Mouse (Mus musculus) heart, postnatal 25 days (tissue): ENCODE results near the gene Clcf1. TPM values are rescaled to one million over a fixed set of nuclear protein-coding genes. Genes with fewer than 3 reads are reported as not detected.

Experiments used
- DNase-seq: peaks from one replicate; pipeline ENCODE4 v3.0.0; 2022; ENCODE audit warnings: low spot score
- intact Hi-C: fragments of 180-260 bp; cut with DNase I; formaldehyde crosslinking; loops from one replicate; pipeline ENCODE4 v1.15.1; 2025
- total RNA-seq, 2 experiments: library from RNA; stranded (reverse); gene quantifications; 2 replicates each; pipeline ENCODE4 v1.2.3; 2021

Gene Clcf1
- total RNA-seq, result 1 to 10 TPM in 1 of 2 experiments, under 1 TPM in 1; 0.94 to 2.0 TPM

DNA sequence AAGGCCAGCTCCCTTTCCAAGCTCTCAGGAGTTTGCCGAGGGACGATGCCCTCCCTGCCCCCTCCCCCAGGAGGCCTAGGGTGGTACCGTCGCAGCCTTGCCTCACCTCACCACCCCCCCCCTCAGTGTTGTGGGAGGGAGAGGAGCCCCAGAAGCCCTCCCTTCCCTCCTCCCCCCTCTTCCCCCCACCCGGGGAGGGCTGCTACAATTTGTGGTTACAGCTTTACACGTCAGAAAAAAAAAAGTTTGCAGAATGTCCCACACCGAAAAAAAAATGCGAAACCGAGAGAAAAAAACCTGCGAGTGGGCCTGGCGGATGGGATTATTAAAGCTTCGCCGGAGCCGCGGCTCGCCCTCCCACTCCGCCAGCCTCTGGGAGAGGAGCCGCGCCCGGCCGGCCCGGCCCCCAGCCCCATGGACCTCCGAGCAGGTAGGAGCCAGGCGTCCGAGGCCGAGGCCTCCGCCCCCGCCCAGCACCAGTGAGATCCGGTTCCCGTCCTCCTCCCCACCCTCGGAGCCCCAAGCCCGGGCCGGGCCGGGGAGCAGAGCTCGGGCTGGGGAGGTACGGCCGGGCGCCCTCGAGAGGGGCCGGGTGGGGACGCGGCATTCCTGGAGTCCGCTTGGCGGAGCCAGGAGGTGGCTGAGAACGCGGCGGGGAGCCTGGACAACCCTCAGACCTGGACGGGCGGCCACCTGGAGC, at the start of gene Clcf1, which contains the start of gene AC109138.7:
TSS of gene Clcf1 (plus strand) at position 168 of the 700 bp plus-strand sequence.
TSS of gene AC109138.7 (plus strand) at position 287 of the 700 bp plus-strand sequence.
- no peak for DNase-seq
- intact Hi-C loops, result no loop called here

DNA sequence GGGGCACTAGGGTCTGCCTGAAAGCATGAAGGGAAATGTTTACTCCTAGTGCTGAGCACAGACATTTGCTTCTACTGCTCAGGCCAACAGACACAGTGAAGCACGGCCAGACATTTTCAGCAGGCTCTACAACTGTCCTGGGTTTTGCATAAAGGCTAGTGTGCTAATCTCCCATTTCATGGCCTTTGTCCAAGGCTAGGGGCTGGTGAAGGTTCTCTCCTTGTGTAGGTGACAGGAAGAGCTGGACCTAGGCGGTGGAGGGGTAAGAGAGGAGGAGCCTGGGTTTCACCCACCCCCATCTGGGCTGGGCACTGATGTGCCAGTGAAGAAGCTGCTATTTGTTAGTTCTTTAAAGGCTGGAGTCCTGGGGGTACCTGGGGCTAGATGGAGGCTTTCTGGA, 49.3 kb upstream of the Clcf1 start:
- no peak for DNase-seq
- intact Hi-C loops, result loop anchor here (5.0 kb wide), 1 partner anchor 38 kb away; the partner anchor contains the start of gene Rad9a

DNA sequence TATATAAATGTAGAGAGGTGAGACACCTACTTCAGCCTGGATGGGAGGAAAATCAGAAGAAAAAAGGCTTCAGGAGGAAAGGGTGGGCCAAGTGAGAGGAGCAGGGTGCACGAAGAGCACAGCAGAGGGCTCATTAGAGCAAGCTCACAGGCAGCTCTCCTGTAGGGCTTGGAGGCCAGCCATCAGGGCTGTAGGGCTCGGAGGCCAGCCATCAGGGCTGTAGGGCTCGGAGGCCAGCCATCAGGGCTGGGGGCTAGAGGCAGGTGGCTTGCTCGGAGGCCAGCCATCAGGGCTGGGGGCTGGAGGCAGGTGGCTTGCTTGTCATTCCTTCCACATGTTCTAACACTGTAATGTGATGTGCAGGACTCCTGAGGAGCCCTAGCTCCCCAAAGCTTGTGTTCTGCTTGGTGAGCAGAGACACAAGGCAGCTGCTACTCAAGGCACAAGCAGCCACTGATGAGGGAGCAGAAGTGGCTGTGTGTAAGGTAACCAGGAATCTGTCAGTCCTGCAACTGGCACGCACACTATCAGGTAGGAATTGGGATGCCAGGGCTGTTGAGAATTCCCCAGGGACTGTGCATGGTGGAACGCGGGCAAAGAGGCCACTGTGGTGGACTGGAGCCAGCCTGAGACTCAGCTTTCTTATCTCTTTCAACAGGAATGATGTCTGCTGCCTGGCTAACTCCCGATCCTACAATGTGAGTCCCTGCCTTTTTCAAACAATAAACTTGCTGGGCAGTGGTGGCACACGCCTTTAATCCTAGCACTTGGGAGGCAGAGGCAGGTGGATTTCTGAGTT, 47.2 kb upstream of the Clcf1 start:
- no peak for DNase-seq
- intact Hi-C loops, result loop anchor here (5.0 kb wide), 1 partner anchor 35 kb away; the partner anchor contains the start of gene Rad9a

DNA sequence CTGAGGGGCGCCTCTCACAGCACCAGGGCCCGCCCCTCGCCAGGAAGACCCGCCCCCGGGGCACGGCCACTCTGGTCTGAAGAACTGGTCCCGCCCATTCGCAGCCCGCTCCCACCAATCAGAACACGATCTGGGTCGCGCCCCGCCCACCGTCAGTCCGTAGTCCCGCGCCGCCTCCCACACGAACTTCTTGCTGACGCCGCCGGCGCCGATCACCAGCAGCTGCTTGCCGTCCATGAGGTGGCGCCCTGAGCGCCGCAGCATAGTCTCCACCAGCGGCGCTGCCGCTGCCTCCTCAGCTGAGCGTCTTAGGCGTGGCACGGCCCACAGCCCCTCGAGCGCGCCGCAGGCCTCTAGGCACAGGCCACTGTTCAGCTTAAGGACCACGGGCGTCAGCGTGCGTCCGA, 44.7 kb upstream of the Clcf1 start:
- DNase-seq, result peak; percentile 99
- intact Hi-C loops, result loop anchor here (5.0 kb wide), 1 partner anchor 33 kb away; the partner anchor contains the start of gene Rad9a

DNA sequence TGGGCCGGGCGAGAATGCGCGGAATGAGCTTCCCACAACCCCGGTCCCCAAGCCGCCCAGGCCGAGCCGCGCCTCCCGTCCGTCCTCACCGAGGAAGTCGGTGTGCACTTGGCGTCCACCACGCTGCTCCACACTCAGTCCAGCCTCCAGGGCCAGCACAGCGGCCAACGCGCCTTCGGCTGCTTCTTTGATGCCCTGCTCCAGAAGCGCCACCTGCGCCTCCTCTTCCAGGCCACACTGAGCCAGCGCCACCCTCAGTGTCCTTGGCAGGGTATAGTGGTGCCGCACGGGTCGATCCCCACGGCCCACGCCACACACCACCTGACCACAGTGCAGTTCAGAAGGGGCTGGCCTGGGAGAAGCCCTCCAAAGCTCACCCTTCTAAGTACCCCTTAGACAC, 44.2 kb upstream of the Clcf1 start:
- DNase-seq, result no peak
- intact Hi-C loops, result loop anchor here (5.0 kb wide), 1 partner anchor 32 kb away; the partner anchor contains the start of gene Rad9a

DNA sequence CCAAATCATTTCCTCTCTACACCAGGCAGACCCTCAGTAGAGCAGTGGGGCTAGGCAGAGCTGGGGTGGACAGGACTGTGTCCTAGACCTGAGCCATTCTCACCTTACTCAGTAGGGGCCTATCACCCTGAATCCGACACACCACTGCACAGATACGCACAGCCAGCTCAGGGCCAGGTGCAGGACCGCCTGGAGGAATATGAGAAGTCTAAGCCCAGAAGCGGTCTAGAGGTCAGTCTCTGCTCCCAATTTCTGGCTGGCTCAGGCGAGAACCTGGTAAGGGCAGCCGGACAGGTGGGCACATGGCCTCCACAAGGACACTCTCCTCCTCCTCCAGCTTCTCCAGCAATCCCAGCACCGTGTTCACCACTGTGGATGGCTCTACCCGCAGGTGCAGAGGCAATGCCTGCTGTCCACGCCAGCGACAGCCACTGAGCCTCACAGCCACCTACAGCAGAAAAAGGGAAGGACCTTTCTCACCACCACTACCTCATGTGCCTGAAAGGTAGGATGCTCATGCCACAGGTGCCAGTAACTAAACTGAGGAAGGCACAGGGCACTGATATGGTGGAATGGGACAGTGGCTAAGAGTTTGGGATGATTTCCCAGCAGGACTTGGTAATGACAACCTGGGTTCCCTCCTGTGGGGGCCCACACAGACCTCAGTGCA, 43.2 kb upstream of the Clcf1 start:
- intact Hi-C loops, result no loop called here
- DNase-seq, result no peak

DNA sequence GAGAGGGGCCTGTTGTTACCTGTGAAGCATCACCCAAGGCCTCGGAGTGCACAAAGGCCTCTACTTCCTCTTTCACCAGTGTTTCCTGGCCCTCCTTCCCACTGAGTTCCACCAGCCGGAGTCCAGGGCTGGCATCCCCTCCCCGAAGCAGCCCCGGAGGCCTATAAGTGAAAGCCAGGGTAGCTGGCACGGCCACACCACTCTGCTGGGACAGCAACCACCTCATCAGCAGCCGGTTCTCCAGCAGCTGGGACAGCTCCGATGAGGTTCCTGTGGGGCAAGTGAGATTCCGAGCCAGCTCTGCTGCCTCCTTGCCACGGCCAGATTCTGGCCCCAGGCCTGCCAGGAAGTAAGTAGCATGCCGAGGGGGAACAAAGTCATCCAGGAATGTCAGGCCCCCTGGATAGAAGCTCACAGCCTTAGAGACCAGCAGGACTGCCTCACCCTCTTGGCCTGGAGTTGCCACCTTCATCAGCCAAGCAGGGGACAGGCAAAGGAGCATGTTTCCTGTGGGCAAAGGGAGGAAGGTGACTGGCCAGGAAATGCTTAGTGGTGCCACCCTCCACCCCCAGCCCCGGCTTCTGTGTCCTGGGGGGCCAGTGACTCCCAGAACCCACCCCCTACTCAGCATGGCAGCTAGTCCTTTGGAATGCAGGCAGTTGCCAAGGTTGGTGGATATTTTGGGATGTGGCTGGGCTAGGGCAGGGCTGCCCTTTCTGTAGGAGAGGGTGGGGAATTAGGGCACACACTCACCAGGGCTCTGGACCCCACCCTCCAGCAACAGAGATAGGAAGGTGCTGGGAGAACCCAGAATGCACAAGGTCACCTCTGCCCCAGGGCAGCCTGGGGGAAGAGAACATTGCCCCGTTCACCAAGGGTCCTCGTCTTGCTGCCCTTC, 42.4 kb upstream of the Clcf1 start:
- no peak for DNase-seq
- intact Hi-C loops, result loop anchor here (2.0 kb wide), 1 partner anchor 15 kb away; no protein-coding TSS in a partner anchor

DNA sequence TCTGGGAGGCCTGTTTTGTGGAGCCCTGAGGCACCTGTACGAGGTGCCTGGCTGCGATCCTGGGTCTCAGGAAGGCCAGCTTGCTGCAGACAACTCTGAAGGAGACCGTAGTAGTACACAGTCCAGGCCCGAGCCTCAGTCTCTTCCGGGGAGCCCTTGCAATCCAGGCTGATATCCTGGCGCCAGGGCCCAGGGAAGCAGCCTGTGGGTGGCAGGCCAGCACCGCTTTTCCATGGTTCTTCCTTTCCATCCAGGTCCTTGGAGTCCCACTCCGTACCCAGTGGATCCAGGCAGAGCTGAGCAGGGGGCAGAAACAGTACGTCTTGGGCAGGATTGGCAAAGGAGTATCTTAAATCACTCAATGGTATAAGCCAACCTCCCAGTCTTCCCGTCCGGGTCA, 41.1 kb upstream of the Clcf1 start:
- intact Hi-C loops, result loop anchor here (2.0 kb wide), 1 partner anchor 14 kb away; no protein-coding TSS in a partner anchor
- DNase-seq, result no peak

DNA sequence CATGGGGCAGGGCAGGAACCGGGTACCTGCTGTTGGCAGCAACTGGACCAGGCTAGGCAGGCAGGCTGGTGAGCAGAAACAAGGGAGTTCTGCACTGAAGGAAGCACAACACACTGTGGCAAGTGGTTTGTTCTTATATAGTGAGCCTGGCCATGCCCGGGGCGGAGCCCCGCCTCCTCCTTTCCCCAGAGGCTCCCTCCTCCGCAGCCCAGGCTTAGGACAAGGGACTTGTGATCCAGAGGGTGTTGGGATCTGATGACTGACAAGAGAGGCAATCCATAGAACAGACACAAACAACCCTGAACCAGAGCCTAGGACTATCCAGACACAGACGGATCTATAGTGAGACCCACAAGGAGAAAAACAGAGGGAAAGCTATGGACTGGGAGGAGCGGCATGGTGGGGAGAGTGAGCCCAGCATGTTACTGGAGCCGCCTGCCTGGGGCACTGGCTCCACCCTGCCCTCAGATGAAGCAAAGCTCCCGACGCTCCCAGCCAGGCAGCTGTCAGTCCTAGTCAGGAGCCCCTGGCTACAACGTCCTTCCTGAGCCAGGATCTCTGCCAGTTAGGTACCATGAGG, 38.6 kb upstream of the Clcf1 start, which contains the start of gene Carns1:
TSS of gene Carns1 (minus strand) at position 112 of the 580 bp plus-strand sequence.
- peak; percentile 49 for DNase-seq
- intact Hi-C loops, result no loop called here

DNA sequence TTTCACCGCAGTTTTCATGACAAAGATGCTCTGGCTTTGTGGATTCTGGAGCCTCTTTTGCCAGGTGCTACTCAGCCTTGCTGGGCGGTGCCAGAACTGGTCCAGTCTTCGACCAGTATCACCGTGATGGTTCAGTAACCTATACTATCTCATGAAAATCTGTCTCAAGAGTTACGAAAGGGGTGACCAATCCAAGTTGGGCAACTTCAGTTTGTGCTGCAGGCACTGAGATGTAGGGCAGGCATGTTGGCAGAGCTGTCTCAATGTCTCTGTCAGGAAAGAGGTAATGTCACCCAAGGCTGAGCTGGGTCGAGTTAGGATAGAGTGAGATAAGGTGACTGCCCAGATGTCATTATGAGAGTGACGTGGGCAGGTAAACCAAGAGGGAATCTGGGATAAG, 33.6 kb upstream of the Clcf1 start:
- no peak for DNase-seq
- intact Hi-C loops, result no loop called here

DNA sequence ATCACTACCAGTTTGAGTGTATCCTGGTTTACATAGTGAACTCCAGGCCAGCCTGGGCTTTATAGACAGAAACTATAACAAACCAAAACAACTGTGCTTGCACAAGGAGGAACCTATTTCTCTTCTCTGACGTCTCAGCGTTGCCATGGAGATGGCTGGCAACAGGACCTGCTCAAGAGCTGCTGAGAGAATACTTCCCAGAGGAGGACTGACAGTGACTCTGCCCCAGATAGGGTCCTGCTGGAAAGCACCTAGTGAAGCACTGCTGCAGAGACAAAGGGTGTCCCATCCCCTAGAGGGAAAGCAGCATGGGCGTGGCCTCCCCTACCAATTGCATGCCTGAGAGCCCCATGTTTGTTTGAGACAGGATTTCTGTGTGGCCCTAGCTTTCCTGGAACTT, 32.1 kb upstream of the Clcf1 start:
- no peak for DNase-seq
- intact Hi-C loops, result no loop called here

DNA sequence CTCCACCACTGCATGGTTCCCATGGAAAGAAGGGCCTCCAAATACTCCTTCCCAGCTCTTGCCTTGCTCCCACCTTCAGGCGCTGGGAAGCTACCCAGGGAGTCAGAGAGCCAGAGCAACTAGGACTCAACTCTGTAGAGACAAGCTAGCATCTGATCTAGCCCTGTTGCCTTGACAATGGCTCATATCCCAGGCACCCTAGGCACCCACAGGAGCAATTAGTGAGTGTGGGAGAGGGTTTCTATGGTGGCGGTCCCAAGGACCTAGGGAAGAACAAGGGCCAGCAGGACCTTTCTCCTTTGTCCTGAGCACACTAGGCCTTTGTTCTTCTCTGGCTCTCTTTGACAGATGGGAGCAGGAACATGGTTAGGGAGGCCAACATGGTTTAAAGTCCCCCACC, 30.3 kb upstream of the Clcf1 start:
- intact Hi-C loops, result no loop called here

DNA sequence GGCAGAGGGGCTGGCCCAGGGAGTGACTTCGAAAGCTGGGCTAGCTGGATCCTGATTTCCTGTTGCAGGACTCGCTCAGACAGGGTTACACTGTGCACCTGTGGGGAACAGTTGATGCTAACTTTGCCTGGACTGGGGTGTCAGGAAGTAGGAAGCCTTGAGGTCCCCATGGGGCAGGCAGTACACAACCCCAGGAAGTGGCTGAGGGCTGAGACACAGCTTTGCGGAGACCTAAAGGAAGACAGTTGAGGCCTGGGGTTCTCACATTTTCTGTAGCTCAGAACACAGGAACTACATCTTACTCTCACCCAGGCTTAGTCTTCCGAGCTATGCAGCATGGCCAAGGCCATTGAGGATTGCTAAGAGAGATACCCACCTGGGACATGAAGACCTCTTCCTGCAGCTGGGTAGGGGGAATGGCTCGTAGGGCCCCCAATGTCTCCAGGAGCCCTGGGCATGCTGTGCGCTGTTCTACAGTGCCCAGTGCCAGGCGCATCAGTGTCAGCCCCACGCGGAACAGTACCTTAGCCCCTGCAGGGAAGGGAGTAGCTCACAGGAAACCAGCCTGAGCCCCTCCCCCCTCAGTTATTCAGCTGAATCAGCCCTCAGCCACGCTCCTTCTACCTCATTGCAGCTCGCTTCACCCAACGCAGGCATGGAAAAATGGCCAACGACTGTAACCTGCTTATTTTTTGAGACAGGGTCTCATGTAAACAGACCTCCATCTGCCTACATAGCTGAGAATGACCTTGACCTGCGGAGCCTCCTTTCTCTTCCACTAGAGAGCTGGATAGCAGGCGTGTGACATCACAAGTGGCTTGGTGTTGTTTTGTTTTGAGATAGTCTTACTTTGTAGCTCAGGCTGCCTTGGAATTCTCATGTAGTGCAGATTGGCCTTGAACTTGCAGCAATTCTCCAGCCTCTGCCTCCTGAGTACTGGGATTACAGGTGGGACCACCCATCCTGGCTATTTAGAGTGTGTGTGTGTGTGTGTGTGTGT, 28.8 kb upstream of the Clcf1 start:
- intact Hi-C loops, result no loop called here
- no peak for DNase-seq

More for the DNA sequence above, 30.3 kb upstream of the Clcf1 start:
- no peak for DNase-seq

DNA sequence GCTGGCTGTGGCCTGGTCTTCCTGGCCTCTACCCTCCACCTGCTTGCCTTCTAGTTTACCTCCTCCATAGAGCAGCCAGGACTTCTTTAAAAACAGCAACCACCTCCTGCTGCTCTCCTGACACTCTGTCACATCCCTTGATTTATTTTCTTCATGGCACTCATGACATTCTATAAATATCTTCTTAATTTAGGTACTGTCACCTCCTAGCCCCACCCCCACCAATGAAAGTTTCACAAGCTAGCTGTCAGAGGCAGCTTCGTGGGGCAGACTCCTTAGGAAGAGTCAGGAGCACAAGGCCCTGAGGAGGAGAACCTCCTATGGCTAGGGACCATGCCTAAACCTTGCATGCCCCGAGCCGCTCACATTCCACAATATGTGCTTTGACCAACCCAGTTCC, 26.7 kb upstream of the Clcf1 start:
- intact Hi-C loops, result loop anchor here (2.0 kb wide), 1 partner anchor 15 kb away; no protein-coding TSS in a partner anchor
- no peak for DNase-seq

DNA sequence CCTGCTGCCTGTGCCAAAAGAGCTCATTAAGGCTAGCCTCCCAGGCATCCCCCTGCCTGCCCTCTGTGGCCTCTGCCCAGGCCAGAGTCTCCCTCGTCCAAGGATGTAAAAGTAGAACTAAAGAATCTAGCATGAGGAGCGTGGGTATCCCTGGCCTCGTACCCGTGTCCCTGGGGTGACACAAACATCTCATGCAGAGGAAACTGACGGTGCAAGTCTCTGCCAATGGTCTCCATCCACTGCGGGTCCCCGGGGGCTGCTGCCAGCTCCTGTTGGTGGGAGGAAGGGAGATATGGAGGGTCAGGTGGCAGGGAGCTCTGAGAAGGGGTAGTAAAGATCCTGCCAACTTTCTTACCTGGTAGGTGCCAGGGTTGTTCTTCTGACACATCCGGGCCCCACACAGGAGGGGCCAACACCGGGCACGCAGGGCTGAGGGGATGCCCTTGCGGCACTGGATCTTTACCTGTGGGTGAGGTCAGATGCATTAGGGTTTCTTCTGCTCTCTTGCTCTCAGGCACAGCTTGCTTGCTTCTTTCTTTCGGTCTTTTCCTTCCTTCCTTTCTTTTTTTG, 24.9 kb upstream of the Clcf1 start:
- intact Hi-C loops, result no loop called here

DNA sequence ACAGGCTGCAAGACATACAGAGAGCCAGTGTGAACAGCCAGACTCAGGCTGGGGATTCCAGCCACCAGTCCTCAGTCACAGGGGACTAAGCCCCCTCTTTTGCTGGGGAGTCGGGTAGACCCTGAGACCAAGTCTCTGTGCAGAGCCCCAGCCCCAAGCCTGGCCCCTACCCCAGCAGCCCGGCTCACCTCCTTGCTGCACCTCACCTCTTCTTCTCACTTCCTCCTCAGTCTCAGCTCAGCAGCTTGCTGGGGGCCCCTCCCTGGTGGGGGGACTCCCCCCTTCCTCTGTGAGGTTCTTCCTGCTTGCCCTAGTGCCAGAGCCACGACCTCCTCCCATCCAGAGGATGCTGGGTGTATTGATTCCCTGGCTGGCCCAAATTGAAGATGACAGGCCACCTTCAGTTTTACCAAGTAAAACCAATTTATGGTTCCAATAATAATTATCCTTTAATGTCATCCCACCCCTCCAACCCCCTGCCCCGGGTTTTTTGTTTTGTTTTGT, 23.2 kb upstream of the Clcf1 start, which contains the start of gene Tbc1d10c:
TSS of gene Tbc1d10c (minus strand) at position 454 of the 504 bp plus-strand sequence.
- intact Hi-C loops, result no loop called here
- DNase-seq, result no peak

More for the DNA sequence above, 24.9 kb upstream of the Clcf1 start:
- no peak for DNase-seq
